ENCODE assay signal across 27 mouse cellular contexts in the genomic region with DNA sequence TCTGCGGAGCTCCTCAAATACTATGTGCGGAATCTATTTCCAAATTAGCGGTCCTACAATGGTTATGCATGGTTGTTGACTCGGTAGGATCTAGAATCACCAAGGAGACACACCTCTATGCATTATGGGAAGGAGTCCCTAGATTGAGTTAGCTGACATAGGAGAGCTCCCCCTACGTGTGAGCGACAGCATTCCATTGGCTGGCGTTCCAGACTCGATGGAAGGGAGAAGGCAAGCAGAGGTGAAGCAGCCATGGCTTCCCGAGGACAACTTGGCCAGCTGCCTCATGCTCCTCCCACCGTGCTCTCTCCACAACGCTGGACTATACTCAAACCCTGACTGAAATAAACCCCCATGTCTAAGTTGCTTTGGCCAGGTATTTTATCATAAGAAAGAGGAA.
A peak's percentile ranks its signal among the peaks of the same experiment; 100 is the strongest.
DNase-seq lines count a peak whose midpoint lies in the region; ATAC-seq and TF ChIP-seq lines count a peak whose summit lies in the region.
"Had no signal": no experiment of that assay in that cellular context is flagged by ENCODE, and none has a peak within 500 bp of the region (broad histone marks: within the 10 kb centered on the region; RNA-seq: fewer than 3 reads in every experiment).

No protein-coding gene starts in this region.

- ATAC-seq in kidney, embryonic 15.5 days (replicated peaks; ENCODE audit: low FRiP score), result no peak
- ATAC-seq: forebrain, embryonic 13.5 days; forebrain, embryonic 16.5 days; hindbrain, embryonic 16.5 days; intestine, embryonic 15.5 days had no signal

- TF ChIP-seq EP300 in ES-Bruce4 (IDR thresholded peaks at IDR 0.05; ENCODE audit: insufficient read depth, low read depth, low read length), result no peak

- no peaks in the 10 kb centered on the region for H3K27me3 ChIP-seq in testis, adult 2 months (ENCODE audit: control insufficient read depth, insufficient read depth, low read length)
- no peaks in the 10 kb centered on the region for H3K27me3 ChIP-seq in ES-Bruce4 (ENCODE audit: control insufficient read depth, insufficient read depth, low read length, poor library complexity, severe bottlenecking)
- H3K27me3 ChIP-seq in kidney, embryonic 15.5 days, result no peaks in the 10 kb centered on the region
- H3K27me3 ChIP-seq: forebrain, embryonic 13.5 days; heart, embryonic 12.5 days; heart, embryonic 15.5 days; hindbrain, embryonic 13.5 days; intestine, embryonic 15.5 days had no signal

- peak; percentile 69; the same call in 1 of the 2 replicates for TF ChIP-seq POLR2A in testis, adult 2 months (IDR thresholded peaks at IDR 0.05; ENCODE audit: control insufficient read depth, low read depth, low read length)
- no peak for TF ChIP-seq POLR2A in ES-Bruce4 (IDR thresholded peaks at IDR 0.05; ENCODE audit: insufficient read depth, low read length)

- H3K9me3 ChIP-seq in ES-Bruce4 (replicated peaks; ENCODE audit: control insufficient read depth, insufficient read depth, low read length, poor library complexity, severe bottlenecking), result no peaks in the 10 kb centered on the region; the same call in 1 of the 2 replicates
- H3K9me3 ChIP-seq in kidney, embryonic 15.5 days (replicated peaks), result no peaks in the 10 kb centered on the region
- H3K9me3 ChIP-seq: forebrain, embryonic 10.5 days; forebrain, embryonic 13.5 days; heart, embryonic 12.5 days; heart, embryonic 15.5 days; hindbrain, embryonic 10.5 days; hindbrain, embryonic 13.5 days; intestine, embryonic 15.5 days had no signal

- WGBS in kidney, embryonic 15.5 days, result 85% methylated on average over 11 of the region's 11 CpGs

- peak overlapping the region; percentile 70 for H3K4me3 ChIP-seq in testis, adult 2 months (ENCODE audit: control insufficient read depth, low read depth, low read length)
- no peak overlapping the region for H3K4me3 ChIP-seq in ES-Bruce4 (ENCODE audit: low read depth, low read length)
- no peak overlapping the region for H3K4me3 ChIP-seq in kidney, embryonic 15.5 days (replicated peaks)
- H3K4me3 ChIP-seq: forebrain, embryonic 10.5 days; forebrain, embryonic 13.5 days; gastrocnemius, adult 2 months; heart, embryonic 12.5 days; heart, embryonic 15.5 days; hindbrain, embryonic 10.5 days; hindbrain, embryonic 13.5 days; intestine, embryonic 15.5 days had no signal

- TF ChIP-seq CTCF in testis, adult 2 months (IDR thresholded peaks at IDR 0.05; ENCODE audit: control insufficient read depth, insufficient read depth, insufficient replicate concordance, low read depth, low read length), result no peak; the same call in 1 of the 2 replicates
- peak; percentile 16 for TF ChIP-seq CTCF in ES-Bruce4 (IDR thresholded peaks at IDR 0.05; ENCODE audit: low read depth, low read length)

- no peak overlapping the region for H3K27ac ChIP-seq in testis, adult 2 months (ENCODE audit: control insufficient read depth, insufficient read depth, low read depth, low read length)
- no peak overlapping the region for H3K27ac ChIP-seq in ES-Bruce4 (ENCODE audit: insufficient read depth, low read length)
- H3K27ac ChIP-seq in kidney, embryonic 15.5 days, result no peak overlapping the region
- H3K27ac ChIP-seq: forebrain, embryonic 10.5 days; forebrain, embryonic 13.5 days; gastrocnemius, adult 2 months; heart, embryonic 15.5 days; hindbrain, embryonic 10.5 days; hindbrain, embryonic 13.5 days; intestine, embryonic 15.5 days had no signal

- peaks cover 4% of the 10 kb centered on the region; the same call in 1 of the 2 replicates for H3K4me1 ChIP-seq in testis, adult 2 months (ENCODE audit: control insufficient read depth, insufficient read depth, low read length)
- H3K4me1 ChIP-seq in ES-Bruce4 (ENCODE audit: control insufficient read depth, insufficient read depth, low read length), result no peaks in the 10 kb centered on the region
- no peaks in the 10 kb centered on the region for H3K4me1 ChIP-seq in kidney, embryonic 15.5 days
- H3K4me1 ChIP-seq: forebrain, embryonic 10.5 days; forebrain, embryonic 13.5 days; heart, embryonic 12.5 days; heart, embryonic 15.5 days; hindbrain, embryonic 10.5 days; hindbrain, embryonic 13.5 days; intestine, embryonic 15.5 days had no signal

- no peak overlapping the region for H3K9ac ChIP-seq in ES-Bruce4 (ENCODE audit: low read depth, poor library complexity, severe bottlenecking)
- no peak overlapping the region for H3K9ac ChIP-seq in kidney, embryonic 15.5 days
- H3K9ac ChIP-seq: forebrain, embryonic 13.5 days; heart, embryonic 12.5 days; heart, embryonic 15.5 days; hindbrain, embryonic 13.5 days; intestine, embryonic 15.5 days had no signal

- no peak for DNase-seq in testis, postnatal 14 days (ENCODE audit: low spot score)
- peak; percentile 87 for DNase-seq in R1 (ENCODE audit: low read depth, low spot score)
- no peak for DNase-seq in cerebellum, adult 11-12 months
- no peak for DNase-seq in gastrocnemius, postnatal 25 days
- DNase-seq: adrenal gland, adult 2 months; adrenal gland, postnatal 14 days; cerebellum, adult 11 months; cerebellum, adult 8-10 months; cerebellum, postnatal 36 days; embryo, embryonic 11 days; gastrocnemius, adult 2 months; gastrocnemius, postnatal 14 days; heart, adult 18-20 months; heart, postnatal 10 days; heart, postnatal 36 days had no signal

- no peak overlapping the region for H3K4me2 ChIP-seq in kidney, embryonic 15.5 days
- H3K4me2 ChIP-seq: forebrain, embryonic 13.5 days; heart, embryonic 12.5 days; heart, embryonic 15.5 days; hindbrain, embryonic 13.5 days; intestine, embryonic 15.5 days had no signal

- no peaks in the 10 kb centered on the region for H3K36me3 ChIP-seq in testis, adult 2 months (ENCODE audit: control insufficient read depth, insufficient read depth, low read length)
- no peaks in the 10 kb centered on the region for H3K36me3 ChIP-seq in ES-Bruce4 (ENCODE audit: control insufficient read depth, insufficient read depth, low read length, poor library complexity, severe bottlenecking)
- no peaks in the 10 kb centered on the region for H3K36me3 ChIP-seq in kidney, embryonic 15.5 days
- H3K36me3 ChIP-seq: forebrain, embryonic 10.5 days; heart, embryonic 12.5 days; heart, embryonic 15.5 days; hindbrain, embryonic 10.5 days; hindbrain, embryonic 13.5 days; intestine, embryonic 15.5 days had no signal
